Mouse (Mus musculus): ENCODE data around the gene Ptpn22.

Gene Ptpn22

GRCm38 (mm10) chr3:103925302-103925701, 65.7 kb downstream of the Ptpn22 start:
- no peak for DNase-seq (ENCODE audit: low spot score)

- DNase-seq (ENCODE audit: low spot score), result no peak
These were observed 67.9 kb downstream of the Ptpn22 start for GRCm38 (mm10) chr3:103927511-103927910.

- DNase-seq (ENCODE audit: low spot score), result no peak
These were observed 85.4 kb downstream of the Ptpn22 start for GRCm38 (mm10) chr3:103944794-103945562.

GRCm38 (mm10) chr3:103948666-103949065, 89.1 kb downstream of the Ptpn22 start:
- DNase-seq (ENCODE audit: low spot score), result no peak

- DNase-seq (ENCODE audit: low spot score), result no peak
These were observed 101.0 kb downstream of the Ptpn22 start for GRCm38 (mm10) chr3:103960622-103961021.

Data from urinary bladder, postnatal 10 days (tissue).